Mouse (Mus musculus): ENCODE data around the gene Sema4a.

- TF ChIP-seq CTCF (IDR thresholded peaks at IDR 0.05; ENCODE audit: extremely low read depth, insufficient read depth, insufficient read length, insufficient replicate concordance) (no peak), POLR2A (IDR thresholded peaks at IDR 0.05; ENCODE audit: low read depth, low read length) (peak; percentile 31)
These were observed 7.0 kb downstream of the Sema4a start for GRCm38 (mm10) chr3:88453986-88454385.
